Mouse (Mus musculus) CH12.LX (cell line): ENCODE results near the gene Kcnn1. TPM values are rescaled to one million over a fixed set of nuclear protein-coding genes. Genes with fewer than 3 reads are reported as not detected.

Source experiments
- DNase-seq: peaks from one replicate; pipeline ENCODE4 v3.0.0-alpha.2; 2013; ENCODE audit errors: extremely low read depth
- H3K27ac ChIP-seq: 2 replicates; pipeline ENCODE4 v1.5.1; 2012; ENCODE audit warnings: low read depth, mild to moderate bottlenecking, control low read depth, moderate library complexity; ENCODE audit not compliant: insufficient read depth
- H3K27me3 ChIP-seq: replicated peaks from 2 replicates; pipeline ENCODE3; 2012; ENCODE audit warnings: inconsistent platforms
- H3K36me3 ChIP-seq, 2 experiments: replicated peaks in 1 of 2; 2 replicates each; pipeline versions ENCODE3 to v1.6.1; 2012; ENCODE audit warnings: inconsistent platforms in 1 of 2, low read length in 1 of 2, mild to moderate bottlenecking in 1 of 2, mixed read lengths in 1 of 2, moderate library complexity in 1 of 2; ENCODE audit not compliant: control insufficient read depth in 1 of 2, insufficient read depth in 1 of 2
- H3K4me1 ChIP-seq, 2 experiments: 2 replicates each; pipeline ENCODE4 v1.6.1; 2012; ENCODE audit warnings: inconsistent platforms in 1 of 2, moderate library complexity in 1 of 2; ENCODE audit not compliant: insufficient read depth in 2 of 2, control insufficient read depth in 1 of 2
- H3K4me2 ChIP-seq: 2 replicates; pipeline ENCODE4 v1.6.1; 2012; ENCODE audit warnings: low read depth, mild to moderate bottlenecking, control low read depth; ENCODE audit not compliant: poor library complexity, insufficient read depth, severe bottlenecking
- H3K4me3 ChIP-seq, 3 experiments: fragments of 150-350 bp in 1 of 3; sonication (generic) in 1 of 3; replicated peaks in 1 of 3; 2 replicates each; pipeline versions ENCODE3 to v1.5.1; 2011 to 2012; ENCODE audit warnings: low read depth in 2 of 3, low read length in 2 of 3, mild to moderate bottlenecking in 2 of 3, moderate library complexity in 2 of 3, control low read depth in 1 of 3, improper control_type of control experiment in 1 of 3, inconsistent platforms in 1 of 3, mixed read lengths in 1 of 3; ENCODE audit not compliant: poor library complexity in 1 of 3
- H3K79me2 ChIP-seq: replicated peaks from 2 replicates; pipeline ENCODE4 v1.6.1; 2012; ENCODE audit warnings: mild to moderate bottlenecking, moderate library complexity; ENCODE audit not compliant: control insufficient read depth, poor library complexity, insufficient read depth, severe bottlenecking; ENCODE audit errors: extremely low read depth
- H3K9ac ChIP-seq: 2 replicates; pipeline ENCODE4 v1.6.1; 2012; ENCODE audit warnings: low read depth, mild to moderate bottlenecking, control low read depth, moderate library complexity; ENCODE audit not compliant: insufficient read depth
- H3K9me3 ChIP-seq: replicated peaks from 2 replicates; pipeline ENCODE3; 2012; ENCODE audit warnings: low read length, inconsistent platforms, mixed read lengths
- BHLHE40 ChIP-seq: IDR thresholded peaks from 2 replicates; pipeline ENCODE4 v1.6.1; 2011; ENCODE audit warnings: mild to moderate bottlenecking, low read depth, low read length, improper control_type of control experiment
- CHD2 ChIP-seq: IDR thresholded peaks from 2 replicates; pipeline ENCODE4 v1.6.1; 2011; ENCODE audit warnings: low read length, improper control_type of control experiment
- E2F4 ChIP-seq: IDR thresholded peaks from 2 replicates; pipeline ENCODE4 v1.6.1; 2011; ENCODE audit warnings: low read depth, low read length, improper control_type of control experiment; ENCODE audit not compliant: insufficient replicate concordance
- ELF1 ChIP-seq: IDR thresholded peaks from 2 replicates; pipeline ENCODE4 v1.6.1; 2014; ENCODE audit warnings: low read depth, mild to moderate bottlenecking, inconsistent platforms, low read length, improper control_type of control experiment
- EP300 ChIP-seq: IDR thresholded peaks from 2 replicates; pipeline ENCODE4 v1.6.1; 2011; ENCODE audit warnings: low read length, improper control_type of control experiment
- GABPA ChIP-seq: IDR thresholded peaks from 2 replicates; pipeline ENCODE4 v1.6.1; 2012; ENCODE audit warnings: low read depth, low read length, improper control_type of control experiment, inconsistent platforms; ENCODE audit not compliant: insufficient replicate concordance
- HCFC1 ChIP-seq: IDR thresholded peaks from 2 replicates; pipeline ENCODE4 v1.6.1; 2012; ENCODE audit warnings: low read depth, mild to moderate bottlenecking, inconsistent platforms, low read length, improper control_type of control experiment
- IRF4 ChIP-seq: IDR thresholded peaks from 2 replicates; pipeline ENCODE4 v1.6.1; 2014; ENCODE audit warnings: low read depth, mild to moderate bottlenecking, inconsistent platforms, low read length, improper control_type of control experiment
- JUN ChIP-seq: IDR thresholded peaks from 2 replicates; pipeline ENCODE4 v1.6.1; 2011; ENCODE audit warnings: low read depth, mild to moderate bottlenecking, low read length, improper control_type of control experiment, moderate library complexity; ENCODE audit not compliant: insufficient read depth
- JUND ChIP-seq: conservative IDR thresholded peaks from 2 replicates; pipeline ENCODE4 v1.6.1; 2011; ENCODE audit warnings: low read depth, low read length, improper control_type of control experiment
- KAT2A ChIP-seq: IDR thresholded peaks from 2 replicates; pipeline ENCODE4 v1.6.1; 2012; ENCODE audit warnings: low read length, improper control_type of control experiment, inconsistent platforms; ENCODE audit not compliant: insufficient replicate concordance
- MAFK ChIP-seq: IDR thresholded peaks from 2 replicates; pipeline ENCODE4 v1.6.1; 2011; ENCODE audit warnings: low read length, improper control_type of control experiment; ENCODE audit not compliant: insufficient replicate concordance
- MAX ChIP-seq: IDR thresholded peaks from 2 replicates; pipeline ENCODE4 v1.6.1; 2011; ENCODE audit warnings: low read length, improper control_type of control experiment
- MEF2A ChIP-seq: IDR thresholded peaks from 2 replicates; pipeline ENCODE4 v1.6.1; 2014; ENCODE audit warnings: low read depth, mild to moderate bottlenecking, inconsistent platforms, low read length, improper control_type of control experiment, borderline replicate concordance
- MXI1 ChIP-seq: IDR thresholded peaks from 2 replicates; pipeline ENCODE4 v1.6.1; 2011; ENCODE audit warnings: mild to moderate bottlenecking, low read depth, low read length, improper control_type of control experiment
- NRF1 ChIP-seq: IDR thresholded peaks from 2 replicates; pipeline ENCODE4 v1.6.1; 2014; ENCODE audit warnings: low read depth, mild to moderate bottlenecking, inconsistent platforms, low read length, improper control_type of control experiment, moderate library complexity
- PAX5 ChIP-seq: IDR thresholded peaks from 2 replicates; pipeline ENCODE4 v1.6.1; 2012; ENCODE audit warnings: low read length, inconsistent platforms, mixed read lengths
- POLR2A ChIP-seq: IDR thresholded peaks from 2 replicates; pipeline ENCODE4 v1.6.1; 2011; ENCODE audit warnings: low read depth, mild to moderate bottlenecking, improper control_type of control experiment, low read length
- RAD21 ChIP-seq: IDR thresholded peaks from 2 replicates; pipeline ENCODE4 v1.6.1; 2011; ENCODE audit warnings: low read depth, mild to moderate bottlenecking, low read length, improper control_type of control experiment, moderate library complexity
- RCOR1 ChIP-seq: conservative IDR thresholded peaks from 2 replicates; pipeline ENCODE4 v1.6.1; 2012; ENCODE audit warnings: low read depth, mild to moderate bottlenecking, inconsistent platforms, low read length, improper control_type of control experiment
- SIN3A ChIP-seq: IDR thresholded peaks from 2 replicates; pipeline ENCODE4 v1.6.1; 2012; ENCODE audit warnings: low read length, improper control_type of control experiment, inconsistent platforms
- TBP ChIP-seq: conservative IDR thresholded peaks from 2 replicates; pipeline ENCODE4 v1.6.1; 2011; ENCODE audit warnings: low read depth, low read length, improper control_type of control experiment
- UBTF ChIP-seq: IDR thresholded peaks from 2 replicates; pipeline ENCODE4 v1.6.1; 2012; ENCODE audit warnings: low read depth, mild to moderate bottlenecking, inconsistent platforms, low read length, improper control_type of control experiment, moderate library complexity
- USF2 ChIP-seq: conservative IDR thresholded peaks from 2 replicates; pipeline ENCODE4 v1.6.1; 2011; ENCODE audit warnings: low read depth, low read length, improper control_type of control experiment
- ZC3H11A ChIP-seq: IDR thresholded peaks from 2 replicates; pipeline ENCODE4 v1.6.1; 2012; ENCODE audit warnings: low read depth, mild to moderate bottlenecking, inconsistent platforms, low read length, improper control_type of control experiment
- ZKSCAN1 ChIP-seq: IDR thresholded peaks from 2 replicates; pipeline ENCODE4 v1.6.1; 2012; ENCODE audit warnings: low read depth, inconsistent platforms, low read length, improper control_type of control experiment, borderline replicate concordance
- ZMIZ1 ChIP-seq: IDR thresholded peaks from 2 replicates; pipeline ENCODE4 v1.6.1; 2012; ENCODE audit warnings: low read depth, mild to moderate bottlenecking, inconsistent platforms, low read length, improper control_type of control experiment
- ZNF384 ChIP-seq: IDR thresholded peaks from 2 replicates; pipeline ENCODE4 v1.6.1; 2012; ENCODE audit warnings: low read depth, low read length, improper control_type of control experiment, inconsistent platforms
- dilution Hi-C: fragments of 300-500 bp; cut with MboI; formaldehyde crosslinking; loops from 2 replicates; pipeline ENCODE4 v1.14.3; 2020; ENCODE audit warnings: low sequenced_read_pairs; ENCODE audit not compliant: extremely low pct_unique_long_range_greater_than_20kb, extremely low pct_ligation_motif_present
- in situ Hi-C: fragments of 300-500 bp; cut with MboI; formaldehyde crosslinking; loops from 3 replicates; pipeline ENCODE4 v1.14.3; 2019; ENCODE audit warnings: low sequenced_read_pairs, low pct_ligation_motif_present, low pct_unique_long_range_greater_than_20kb, mixed read lengths
- polyA plus RNA-seq: library from polyadenylated mRNA; unstranded; fragments of >175 nt; gene quantifications from 2 replicates; pipeline ENCODE4 v1.2.1, GENCODE M21; 2012; ENCODE audit warnings: low read depth; ENCODE audit not compliant: insufficient read length
- total RNA-seq, 2 experiments: library from RNA; depleted of rRNA; stranded (reverse); fragments of 300-350 nt in 1 of 2; fragments of >200 nt in 1 of 2; gene quantifications; 2 replicates each; pipeline ENCODE4 v1.2.3; 2012 to 2014

The Kcnn1 gene
- total and polyA plus RNA-seq, 3 experiments: 0.21 TPM; not detected in 2

GRCm38 (mm10) chr8:70851837-70852236 lies 11.2 kb downstream of the Kcnn1 start:
- H3K9ac ChIP-seq: no peak overlapping the region
- H3K4me3 ChIP-seq: no peak overlapping the region
- in situ Hi-C loops (no loop called here), dilution Hi-C loops (no loop called here)
- H3K36me3 ChIP-seq: no peaks in the 10 kb centered on the region
- TF ChIP-seq ZNF384 (no peak), EP300 (no peak), IRF4 (no peak), SIN3A (no peak), USF2 (no peak), RAD21 (no peak), TBP (no peak), GABPA (no peak), ZC3H11A (no peak), ZKSCAN1 (no peak), MAFK (no peak), HCFC1 (no peak), CHD2 (no peak), BHLHE40 (no peak), JUND (no peak), JUN (no peak), RCOR1 (no peak), E2F4 (no peak), PAX5 (no peak), POLR2A (no peak)
- no peaks in the 10 kb centered on the region for H3K79me2 ChIP-seq
- no peak for DNase-seq
- peaks cover 74% of the 10 kb centered on the region for H3K27me3 ChIP-seq
- peaks cover 14 to 25% of the 10 kb centered on the region in 2 experiments for H3K4me1 ChIP-seq
- no peak overlapping the region for H3K27ac ChIP-seq
- H3K9me3 ChIP-seq: no peaks in the 10 kb centered on the region
- H3K4me2 ChIP-seq: no peak overlapping the region

GRCm38 (mm10) chr8:70850947-70851346 lies 12.1 kb downstream of the Kcnn1 start:
- TF ChIP-seq ZMIZ1: no peak
- TF ChIP-seq RCOR1: no peak
- TF ChIP-seq BHLHE40: no peak
- TF ChIP-seq UBTF: no peak
- no peak for TF ChIP-seq POLR2A
- TF ChIP-seq TBP: no peak
- no peak for TF ChIP-seq CHD2
- TF ChIP-seq KAT2A: no peak
- no peak for TF ChIP-seq ZC3H11A
- no peak for TF ChIP-seq JUND
- TF ChIP-seq MAFK: no peak
- TF ChIP-seq E2F4: no peak
- TF ChIP-seq MEF2A: no peak
- no peak for TF ChIP-seq MAX
- no peak for TF ChIP-seq JUN
- TF ChIP-seq NRF1: no peak
- no peak for TF ChIP-seq USF2
- TF ChIP-seq ELF1: no peak
- TF ChIP-seq MXI1: no peak
- TF ChIP-seq, all 38 proteins: peak for 0
- Histone ChIP-seq H3K79me2 (no peaks in the 10 kb centered on the region), H3K4me3 (no peak overlapping the region), H3K4me1 (peaks cover 10 to 31% of the 10 kb centered on the region in 2 experiments; a peak in 3 of 4 replicates), H3K27me3 (peaks cover 75% of the 10 kb centered on the region), H3K27ac (no peak overlapping the region), H3K4me2 (no peak overlapping the region), H3K36me3 (no peaks in the 10 kb centered on the region), H3K9ac (no peak overlapping the region), H3K9me3 (no peaks in the 10 kb centered on the region)
- dilution Hi-C loops (no loop called here), in situ Hi-C loops (no loop called here)
- no peak for DNase-seq
